Mouse (Mus musculus) heart, embryonic 16.5 days (tissue): ENCODE results near the gene Dock7. TPM values are rescaled to one million over a fixed set of nuclear protein-coding genes. Genes with fewer than 3 reads are reported as not detected.

Source experiments
- ATAC-seq: fragments of 200-750 bp; cut with Nextera tagmentation; replicated peaks from 2 replicates; pipeline ENCODE4 v1.8.0; 2017; ENCODE audit warnings: moderate number of reproducible peaks; ENCODE audit not compliant: insufficient read depth, low FRiP score; ENCODE audit errors: extremely low read depth
- H3K27ac ChIP-seq: fragments of 300-500 bp; sonication (generic); 2 replicates; pipeline ENCODE4 v1.5.1; 2014; ENCODE audit warnings: mild to moderate bottlenecking, low read length, control low read depth, moderate library complexity
- H3K27me3 ChIP-seq: fragments of 300-500 bp; sonication (generic); 2 replicates; pipeline ENCODE4 v1.6.1; 2014; ENCODE audit warnings: low read length, mixed read lengths; ENCODE audit not compliant: control insufficient read depth, insufficient read depth
- H3K36me3 ChIP-seq: fragments of 300-500 bp; sonication (generic); 2 replicates; pipeline ENCODE4 v1.6.1; 2014; ENCODE audit not compliant: control insufficient read depth, insufficient read depth
- H3K4me1 ChIP-seq: fragments of 300-500 bp; sonication (generic); 2 replicates; pipeline ENCODE4 v1.6.1; 2014; ENCODE audit warnings: low read length, mixed read lengths; ENCODE audit not compliant: control insufficient read depth, insufficient read depth
- H3K4me2 ChIP-seq: fragments of 300-500 bp; sonication (generic); 2 replicates; pipeline ENCODE4 v1.6.1; 2014; ENCODE audit warnings: low read depth, mild to moderate bottlenecking, control low read depth, low read length
- H3K4me3 ChIP-seq: fragments of 300-500 bp; sonication (generic); 2 replicates; pipeline ENCODE4 v1.5.1; 2014; ENCODE audit warnings: mild to moderate bottlenecking, control low read depth, low read length
- H3K9ac ChIP-seq: fragments of 300-500 bp; sonication (generic); 2 replicates; pipeline ENCODE4 v1.6.1; 2014; ENCODE audit warnings: low read length, control low read depth
- H3K9me3 ChIP-seq: fragments of 300-500 bp; sonication (generic); replicated peaks from 2 replicates; pipeline ENCODE4 v1.6.1; 2016; ENCODE audit warnings: low read length; ENCODE audit not compliant: control insufficient read depth
- WGBS: fragments of 180-500 bp; shearing (Covaris S2); extraction: QIAGEN DNeasy Blood & Tissue Kit; methylation state at CpG from one replicate; pipeline ENCODE4 v1.1.7; 2014; 5-methylcytosine and 5-hydroxymethylcytosine counted together
- polyA plus RNA-seq: library from polyadenylated mRNA; unstranded; fragments of >200 nt; fragmentation: Nextera tagmentation; extraction: Ambion mirVana; gene quantifications from 2 replicates; pipeline ENCODE4 v1.2.1, GENCODE M21; 2015

Dock7 gene
- polyA plus RNA-seq, 1 experiment from 2014 or later, result 18.5 TPM

DNA sequence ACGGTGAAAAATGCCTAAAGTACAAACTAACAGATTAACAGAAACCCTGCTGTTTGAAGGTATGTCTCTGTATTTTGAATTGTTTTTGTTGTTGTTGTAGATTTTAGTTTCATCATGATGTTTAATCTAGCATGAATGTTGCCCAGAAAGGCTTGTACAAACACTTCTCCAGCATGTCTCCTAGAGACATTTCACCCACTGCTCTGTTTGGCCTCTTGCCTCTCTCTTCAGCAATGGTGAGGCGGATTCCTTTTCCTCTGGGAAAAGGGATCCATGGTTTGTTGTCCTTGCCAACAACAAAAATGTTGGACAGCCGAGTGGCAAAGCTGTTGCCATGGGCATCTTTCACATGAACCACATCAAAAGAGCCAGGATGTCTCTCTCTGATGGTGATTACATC, 17.9 kb downstream of the Dock7 start:
- ATAC-seq, result no peak
- Histone ChIP-seq H3K4me3 (no peak overlapping the region), H3K9ac (no peak overlapping the region), H3K27ac (no peak overlapping the region), H3K27me3 (no peaks in the 10 kb centered on the region), H3K4me1 (peaks cover under 1% of the 10 kb centered on the region), H3K4me2 (no peak overlapping the region), H3K9me3 (no peaks in the 10 kb centered on the region), H3K36me3 (no peaks in the 10 kb centered on the region)
- WGBS, result 85% methylated on average over 3 of the region's 3 CpGs

- Histone ChIP-seq H3K4me2 (no peak overlapping the region), H3K27me3 (no peaks in the 10 kb centered on the region), H3K9me3 (no peaks in the 10 kb centered on the region), H3K27ac (no peak overlapping the region), H3K4me1 (no peaks in the 10 kb centered on the region), H3K9ac (no peak overlapping the region), H3K36me3 (no peaks in the 10 kb centered on the region), H3K4me3 (no peak overlapping the region)
- WGBS, result 71% methylated on average over 7 of the region's 7 CpGs
- ATAC-seq, result no peak
Observed at GRCm38 (mm10) chr4:99100724-99101123, 20.0 kb downstream of the Dock7 start.

DNA sequence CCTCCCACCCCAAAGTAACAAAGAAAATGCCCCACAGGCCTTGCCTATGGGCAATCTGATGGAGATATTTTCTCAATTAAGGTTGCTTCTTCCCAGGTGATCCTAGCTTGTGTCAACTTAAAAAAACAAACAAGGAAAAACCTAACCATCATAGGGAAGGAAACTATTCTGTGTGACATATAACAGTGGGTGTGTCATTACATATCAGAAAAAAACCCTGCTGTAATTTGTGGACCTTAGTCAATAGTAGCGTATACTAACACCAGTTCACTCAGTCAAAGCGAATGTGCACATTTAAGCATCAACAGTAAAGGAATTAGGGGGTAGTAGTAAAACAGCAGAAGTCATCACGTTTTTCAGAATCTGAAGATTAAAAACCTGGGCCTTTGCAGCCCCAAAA, 28.9 kb downstream of the Dock7 start:
- H3K36me3 ChIP-seq, result no peaks in the 10 kb centered on the region
- H3K9me3 ChIP-seq, result no peaks in the 10 kb centered on the region
- 90% methylated on average over 3 of the region's 3 CpGs for WGBS
- no peak overlapping the region for H3K9ac ChIP-seq
- H3K4me2 ChIP-seq, result no peak overlapping the region
- no peak for ATAC-seq
- no peaks in the 10 kb centered on the region for H3K27me3 ChIP-seq
- H3K27ac ChIP-seq, result no peak overlapping the region
- H3K4me3 ChIP-seq, result no peak overlapping the region
- H3K4me1 ChIP-seq, result peaks cover 6% of the 10 kb centered on the region; the same call in 1 of the 2 replicates

DNA sequence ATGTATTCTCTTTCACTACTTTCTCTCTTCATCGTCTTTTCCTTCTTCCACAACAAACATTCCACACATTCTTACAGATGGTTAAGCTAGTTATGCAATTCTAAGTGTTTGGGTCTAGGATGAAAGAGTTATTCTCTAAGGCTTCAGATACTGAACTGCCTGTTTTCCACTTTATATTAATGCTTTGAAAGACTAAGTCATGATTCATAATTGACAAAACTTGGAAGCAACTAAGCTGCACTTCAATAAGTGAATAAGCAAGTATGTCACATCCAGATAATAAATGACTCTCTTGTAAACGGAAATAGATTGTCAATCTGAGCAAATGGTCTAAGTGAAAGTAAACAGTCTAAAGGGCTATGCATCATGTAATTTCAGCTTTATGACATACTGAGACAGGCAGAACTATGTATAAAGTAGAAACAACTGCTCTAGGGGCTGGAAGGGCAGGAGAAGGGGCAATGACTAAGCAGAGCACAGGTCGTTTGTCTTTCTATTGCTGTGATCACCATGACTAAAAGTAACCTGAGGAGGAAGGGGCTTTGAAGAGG, 29.5 kb downstream of the Dock7 start:
- H3K9ac ChIP-seq, result no peak overlapping the region
- ATAC-seq, result no peak
- H3K4me2 ChIP-seq, result no peak overlapping the region
- peaks cover 6% of the 10 kb centered on the region; the same call in 1 of the 2 replicates for H3K4me1 ChIP-seq
- H3K9me3 ChIP-seq, result no peaks in the 10 kb centered on the region
- H3K27me3 ChIP-seq, result no peaks in the 10 kb centered on the region
- H3K36me3 ChIP-seq, result no peaks in the 10 kb centered on the region
- no peak overlapping the region for H3K4me3 ChIP-seq
- WGBS, result 37% methylated on average over 3 of the region's 3 CpGs
- no peak overlapping the region for H3K27ac ChIP-seq

DNA sequence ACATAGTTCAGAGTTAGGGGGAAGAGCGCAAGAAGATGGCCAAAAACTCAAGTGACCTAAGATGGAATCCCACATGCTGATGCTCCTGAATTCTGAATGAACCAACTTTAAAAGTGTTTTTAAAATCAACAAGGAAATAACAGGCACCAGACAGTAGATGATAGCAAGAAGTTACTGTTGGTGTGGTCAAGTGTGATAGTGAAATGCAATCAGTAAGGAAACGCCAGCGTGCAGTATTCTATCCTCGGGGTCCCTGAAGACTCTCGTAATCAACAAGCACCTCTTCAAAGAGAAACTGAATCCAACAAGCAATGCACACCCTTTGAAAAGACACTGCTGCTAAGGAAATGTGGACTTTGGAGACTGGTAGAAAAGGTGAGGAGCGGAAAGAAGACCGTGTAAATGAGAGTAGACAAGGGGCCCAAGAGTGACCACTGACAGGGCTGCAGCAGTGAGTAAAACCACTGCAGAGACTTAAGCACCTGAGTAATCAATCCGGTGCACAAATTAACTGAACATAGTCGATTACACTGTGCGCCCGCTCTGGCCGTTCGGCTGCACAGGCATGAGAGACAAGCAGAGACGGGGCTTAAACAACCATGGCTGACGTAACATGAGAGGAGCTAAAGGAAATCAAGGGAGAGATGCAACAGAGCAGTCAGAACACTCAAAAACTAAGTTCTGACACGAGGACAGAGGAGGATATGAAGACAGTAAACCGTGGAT, 32.8 kb downstream of the Dock7 start:
- no peak overlapping the region for H3K9ac ChIP-seq
- H3K36me3 ChIP-seq, result peaks cover 4% of the 10 kb centered on the region; the same call in 1 of the 2 replicates
- no peak overlapping the region for H3K4me2 ChIP-seq
- H3K4me1 ChIP-seq, result peaks cover 6% of the 10 kb centered on the region; the same call in 1 of the 2 replicates
- ATAC-seq, result no peak
- no peaks in the 10 kb centered on the region for H3K9me3 ChIP-seq
- H3K27ac ChIP-seq, result no peak overlapping the region
- 89% methylated on average over 17 of the region's 17 CpGs for WGBS
- no peak overlapping the region for H3K4me3 ChIP-seq
- H3K27me3 ChIP-seq, result no peaks in the 10 kb centered on the region

DNA sequence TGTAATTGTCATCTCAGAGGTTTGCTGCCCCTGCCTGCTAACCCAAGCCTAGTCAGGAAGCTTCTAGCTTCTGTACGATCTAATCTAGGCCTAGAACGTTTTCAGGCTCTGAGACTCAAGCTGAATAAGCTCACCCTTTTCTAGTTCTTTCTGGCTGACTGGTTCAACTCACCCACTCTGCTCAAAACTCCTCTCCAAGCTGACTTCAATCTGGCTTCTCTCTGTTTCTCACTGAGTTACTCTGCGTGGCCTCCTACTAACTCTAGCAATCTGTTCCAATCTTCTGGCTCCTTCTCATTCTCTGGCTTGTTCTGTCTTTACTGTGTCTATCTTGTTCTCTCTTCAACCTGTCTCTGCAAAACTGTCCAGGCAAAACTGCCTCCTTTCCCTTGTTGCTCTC, 36.9 kb downstream of the Dock7 start:
- no peak overlapping the region for H3K4me3 ChIP-seq
- no peaks in the 10 kb centered on the region for H3K4me1 ChIP-seq
- WGBS, result 82% methylated on average over 3 of the region's 3 CpGs
- ATAC-seq, result no peak
- H3K9ac ChIP-seq, result no peak overlapping the region
- H3K4me2 ChIP-seq, result no peak overlapping the region
- peaks cover 9% of the 10 kb centered on the region; the same call in 1 of the 2 replicates for H3K36me3 ChIP-seq
- H3K9me3 ChIP-seq, result no peaks in the 10 kb centered on the region
- H3K27me3 ChIP-seq, result no peaks in the 10 kb centered on the region
- H3K27ac ChIP-seq, result no peak overlapping the region

GRCm38 (mm10) chr4:99081169-99081568, 39.5 kb downstream of the Dock7 start:
- Histone ChIP-seq H3K4me1 (no peaks in the 10 kb centered on the region), H3K27ac (no peak overlapping the region), H3K36me3 (peaks cover 16% of the 10 kb centered on the region), H3K9me3 (no peaks in the 10 kb centered on the region), H3K4me3 (no peak overlapping the region), H3K9ac (no peak overlapping the region), H3K27me3 (no peaks in the 10 kb centered on the region), H3K4me2 (no peak overlapping the region)
- ATAC-seq, result no peak
- 52% methylated on average over 1 of the region's 1 CpGs for WGBS

DNA sequence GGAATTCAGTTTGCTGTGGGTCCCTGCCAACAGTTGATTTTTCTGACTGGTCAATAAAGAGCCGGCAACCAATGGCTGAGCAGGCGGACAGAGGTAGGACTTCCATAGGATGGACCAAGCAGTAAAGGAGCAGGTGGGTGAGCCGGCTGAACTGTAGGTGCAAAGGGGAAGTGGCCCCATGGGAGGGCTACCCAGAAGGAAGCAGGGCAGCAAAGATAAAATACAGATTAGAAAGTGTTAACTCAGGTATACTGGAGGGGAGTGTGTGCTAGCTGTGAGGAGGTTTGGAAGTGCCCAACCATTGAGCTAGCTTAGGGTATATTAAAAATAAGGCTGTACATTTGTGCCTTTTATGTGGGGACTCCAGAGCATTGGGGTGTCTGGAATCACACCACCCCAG, 42.7 kb downstream of the Dock7 start:
- H3K27me3 ChIP-seq, result no peaks in the 10 kb centered on the region
- ATAC-seq, result no peak
- no peak overlapping the region for H3K9ac ChIP-seq
- H3K27ac ChIP-seq, result no peak overlapping the region
- 78% methylated on average over 3 of the region's 3 CpGs for WGBS
- no peak overlapping the region for H3K4me3 ChIP-seq
- peaks cover 12% of the 10 kb centered on the region for H3K36me3 ChIP-seq
- H3K4me2 ChIP-seq, result no peak overlapping the region
- no peaks in the 10 kb centered on the region for H3K4me1 ChIP-seq
- H3K9me3 ChIP-seq, result no peaks in the 10 kb centered on the region

- peaks cover 13% of the 10 kb centered on the region for H3K36me3 ChIP-seq
- no peak overlapping the region for H3K4me3 ChIP-seq
- no peaks in the 10 kb centered on the region for H3K27me3 ChIP-seq
- no peak overlapping the region for H3K27ac ChIP-seq
- no peak for ATAC-seq
- H3K4me2 ChIP-seq, result no peak overlapping the region
- no peaks in the 10 kb centered on the region for H3K9me3 ChIP-seq
- H3K9ac ChIP-seq, result no peak overlapping the region
- 81% methylated on average over 6 of the region's 6 CpGs for WGBS
- no peaks in the 10 kb centered on the region for H3K4me1 ChIP-seq
Observed at GRCm38 (mm10) chr4:99068806-99069205, 51.9 kb downstream of the Dock7 start.
